Mouse (Mus musculus) lung, embryonic 16.5 days (tissue): ENCODE results near the gene Nxn. TPM values are rescaled to one million over a fixed set of nuclear protein-coding genes. Genes with fewer than 3 reads are reported as not detected.

Experiments used
- ATAC-seq: fragments of 200-750 bp; cut with Nextera tagmentation; 2 replicates; pipeline ENCODE4 v1.8.0; 2017; ENCODE audit warnings: low read depth, mild to moderate bottlenecking, moderate library complexity
- H3K27ac ChIP-seq: fragments of 300-500 bp; sonication (generic); 2 replicates; pipeline ENCODE4 v1.5.1; 2014; ENCODE audit warnings: mild to moderate bottlenecking, control low read depth, low read length
- H3K27me3 ChIP-seq: fragments of 300-500 bp; sonication (generic); 2 replicates; pipeline ENCODE4 v1.6.1; 2014; ENCODE audit warnings: low read depth, low read length, mixed read lengths; ENCODE audit not compliant: control insufficient read depth, insufficient read depth
- H3K36me3 ChIP-seq: fragments of 300-500 bp; sonication (generic); 2 replicates; pipeline ENCODE4 v1.6.1; 2014; ENCODE audit warnings: low read length; ENCODE audit not compliant: control insufficient read depth, insufficient read depth
- H3K4me1 ChIP-seq: fragments of 300-500 bp; sonication (generic); replicated peaks from 2 replicates; pipeline ENCODE4 v1.6.1; 2014; ENCODE audit warnings: low read length, mixed read lengths; ENCODE audit not compliant: control insufficient read depth, insufficient read depth
- H3K4me2 ChIP-seq: fragments of 300-500 bp; sonication (generic); 2 replicates; pipeline ENCODE4 v1.6.1; 2014; ENCODE audit warnings: low read depth, low read length, control low read depth
- H3K4me3 ChIP-seq: fragments of 300-500 bp; sonication (generic); 2 replicates; pipeline ENCODE4 v1.5.1; 2014; ENCODE audit warnings: mild to moderate bottlenecking, low read length, control low read depth
- H3K9ac ChIP-seq: fragments of 300-500 bp; sonication (generic); 2 replicates; pipeline ENCODE4 v1.6.1; 2014; ENCODE audit warnings: low read length, control low read depth
- H3K9me3 ChIP-seq: fragments of 300-500 bp; sonication (generic); 2 replicates; pipeline ENCODE4 v1.6.1; 2016; ENCODE audit warnings: low read length; ENCODE audit not compliant: control insufficient read depth
- WGBS: fragments of 180-500 bp; shearing (Covaris S2); extraction: QIAGEN DNeasy Blood & Tissue Kit; methylation state at CpG from one replicate; pipeline ENCODE4 v1.1.7; 2014; 5-methylcytosine and 5-hydroxymethylcytosine counted together
- polyA plus RNA-seq: library from polyadenylated mRNA; unstranded; fragments of >200 nt; fragmentation: Nextera tagmentation; extraction: Ambion mirVana; gene quantifications from 2 replicates; pipeline ENCODE4 v1.2.1, GENCODE M21; 2015

Gene Nxn
- polyA plus RNA-seq, 1 experiment from 2014 or later = 19.4 TPM

GRCm38 (mm10) chr11:76294836-76295235 lies 104.1 kb downstream of the Nxn start:
- ATAC-seq = no peak
- Histone ChIP-seq H3K36me3 (no peaks in the 10 kb centered on the region), H3K4me2 (no peak overlapping the region), H3K9ac (0 out of 2 replicates have a peak overlapping the region, but pooled peaks have one; percentile 8), H3K27ac (peak overlapping the region; percentile 7; the same call in 1 of the 2 replicates), H3K9me3 (no peaks in the 10 kb centered on the region), H3K4me1 (peaks cover 41% of the 10 kb centered on the region), H3K27me3 (no peaks in the 10 kb centered on the region), H3K4me3 (no peak overlapping the region)
- 25% methylated on average over 9 of the region's 9 CpGs for WGBS

GRCm38 (mm10) chr11:76294078-76294477 lies 104.9 kb downstream of the Nxn start:
- ATAC-seq = no peak
- Histone ChIP-seq H3K27ac (0 out of 2 replicates have a peak overlapping the region, but pooled peaks have one; percentile 40), H3K4me3 (no peak overlapping the region)

GRCm38 (mm10) chr11:76292831-76293230 lies 106.1 kb downstream of the Nxn start:
- ATAC-seq = peak; percentile 44
- H3K4me3 ChIP-seq = peak overlapping the region; percentile 3; the same call in 1 of the 2 replicates
- H3K9me3 ChIP-seq = no peaks in the 10 kb centered on the region
- no peak overlapping the region for H3K9ac ChIP-seq
- no peaks in the 10 kb centered on the region for H3K36me3 ChIP-seq
- H3K4me2 ChIP-seq = peak overlapping the region; percentile 34
- H3K27me3 ChIP-seq = no peaks in the 10 kb centered on the region
- 56% methylated on average over 6 of the region's 6 CpGs for WGBS
- peaks cover 33% of the 10 kb centered on the region for H3K4me1 ChIP-seq
- H3K27ac ChIP-seq = peak overlapping the region; percentile 89

More at GRCm38 (mm10) chr11:76294078-76294477, 104.9 kb downstream of the Nxn start:
- Histone ChIP-seq H3K4me2 (no peak overlapping the region), H3K27me3 (no peaks in the 10 kb centered on the region), H3K9me3 (no peaks in the 10 kb centered on the region), H3K9ac (no peak overlapping the region), H3K4me1 (peaks cover 38% of the 10 kb centered on the region), H3K36me3 (no peaks in the 10 kb centered on the region)
- WGBS = 62% methylated on average over 5 of the region's 5 CpGs

GRCm38 (mm10) chr11:76292398-76292797 lies 106.5 kb downstream of the Nxn start:
- H3K36me3 ChIP-seq = no peaks in the 10 kb centered on the region
- ATAC-seq = peak; percentile 76

GRCm38 (mm10) chr11:76291960-76292359 lies 107.0 kb downstream of the Nxn start:
- H3K9ac ChIP-seq = peak overlapping the region; percentile 44; the same call in 1 of the 2 replicates
- no peak overlapping the region for H3K4me3 ChIP-seq
- peak; percentile 59 for ATAC-seq
- H3K4me2 ChIP-seq = peak overlapping the region; percentile 34
- peak overlapping the region; percentile 89 for H3K27ac ChIP-seq
- no peaks in the 10 kb centered on the region for H3K36me3 ChIP-seq
- no peaks in the 10 kb centered on the region for H3K27me3 ChIP-seq
- 48% methylated on average over 4 of the region's 4 CpGs for WGBS
- peaks cover 39% of the 10 kb centered on the region for H3K4me1 ChIP-seq
- no peaks in the 10 kb centered on the region for H3K9me3 ChIP-seq

More at GRCm38 (mm10) chr11:76292398-76292797, 106.5 kb downstream of the Nxn start:
- H3K4me3 ChIP-seq = peak overlapping the region; percentile 3; the same call in 1 of the 2 replicates
- no peaks in the 10 kb centered on the region for H3K9me3 ChIP-seq
- H3K27ac ChIP-seq = peak overlapping the region; percentile 89
- H3K4me2 ChIP-seq = peak overlapping the region; percentile 34
- 21% methylated on average over 15 of the region's 15 CpGs for WGBS
- peak overlapping the region; percentile 44; the same call in 1 of the 2 replicates for H3K9ac ChIP-seq
- peaks cover 34% of the 10 kb centered on the region for H3K4me1 ChIP-seq
- no peaks in the 10 kb centered on the region for H3K27me3 ChIP-seq

GRCm38 (mm10) chr11:76290367-76290766 lies 108.6 kb downstream of the Nxn start:
- Histone ChIP-seq H3K36me3 (no peaks in the 10 kb centered on the region), H3K27me3 (no peaks in the 10 kb centered on the region), H3K4me3 (no peak overlapping the region), H3K4me2 (no peak overlapping the region), H3K27ac (peak overlapping the region; percentile 9; the same call in 1 of the 2 replicates), H3K4me1 (peaks cover 50% of the 10 kb centered on the region), H3K9me3 (no peaks in the 10 kb centered on the region), H3K9ac (no peak overlapping the region)
- WGBS = 44% methylated on average over 11 of the region's 11 CpGs
- no peak for ATAC-seq

- peaks cover 39% of the 10 kb centered on the region for H3K4me1 ChIP-seq
- no peak for ATAC-seq
Measured at GRCm38 (mm10) chr11:76288645-76289044, 110.3 kb downstream of the Nxn start.

GRCm38 (mm10) chr11:76287301-76287700 lies 111.6 kb downstream of the Nxn start:
- H3K36me3 ChIP-seq = no peaks in the 10 kb centered on the region
- no peak for ATAC-seq

More at GRCm38 (mm10) chr11:76288645-76289044, 110.3 kb downstream of the Nxn start:
- WGBS = 89% methylated on average over 6 of the region's 6 CpGs
- no peak overlapping the region for H3K4me2 ChIP-seq
- H3K9me3 ChIP-seq = peaks cover 2% of the 10 kb centered on the region; the same call in 1 of the 2 replicates
- no peak overlapping the region for H3K27ac ChIP-seq
- no peak overlapping the region for H3K9ac ChIP-seq
- H3K27me3 ChIP-seq = no peaks in the 10 kb centered on the region
- no peaks in the 10 kb centered on the region for H3K36me3 ChIP-seq
- no peak overlapping the region for H3K4me3 ChIP-seq

GRCm38 (mm10) chr11:76286534-76287126 lies 112.3 kb downstream of the Nxn start:
- no peaks in the 10 kb centered on the region for H3K27me3 ChIP-seq
- peaks cover 4% of the 10 kb centered on the region; the same call in 1 of the 2 replicates for H3K9me3 ChIP-seq
- H3K9ac ChIP-seq = no peak overlapping the region
- no peak overlapping the region for H3K4me2 ChIP-seq
- peak; percentile 40; the same call in 1 of the 2 replicates for ATAC-seq
- no peak overlapping the region for H3K4me3 ChIP-seq
- no peaks in the 10 kb centered on the region for H3K36me3 ChIP-seq
- WGBS = 38% methylated on average over 10 of the region's 10 CpGs
- H3K27ac ChIP-seq = no peak overlapping the region
- H3K4me1 ChIP-seq = peaks cover 21% of the 10 kb centered on the region

More at GRCm38 (mm10) chr11:76287301-76287700, 111.6 kb downstream of the Nxn start:
- Histone ChIP-seq H3K4me1 (peaks cover 28% of the 10 kb centered on the region), H3K27me3 (no peaks in the 10 kb centered on the region), H3K9me3 (peaks cover 4% of the 10 kb centered on the region; the same call in 1 of the 2 replicates), H3K9ac (no peak overlapping the region), H3K4me2 (no peak overlapping the region), H3K4me3 (no peak overlapping the region), H3K27ac (no peak overlapping the region)
- WGBS = 34% methylated on average over 10 of the region's 10 CpGs
